Mouse (Mus musculus): Measurements from ENCODE around the gene Jagn1.

Jagn1 gene

DNA sequence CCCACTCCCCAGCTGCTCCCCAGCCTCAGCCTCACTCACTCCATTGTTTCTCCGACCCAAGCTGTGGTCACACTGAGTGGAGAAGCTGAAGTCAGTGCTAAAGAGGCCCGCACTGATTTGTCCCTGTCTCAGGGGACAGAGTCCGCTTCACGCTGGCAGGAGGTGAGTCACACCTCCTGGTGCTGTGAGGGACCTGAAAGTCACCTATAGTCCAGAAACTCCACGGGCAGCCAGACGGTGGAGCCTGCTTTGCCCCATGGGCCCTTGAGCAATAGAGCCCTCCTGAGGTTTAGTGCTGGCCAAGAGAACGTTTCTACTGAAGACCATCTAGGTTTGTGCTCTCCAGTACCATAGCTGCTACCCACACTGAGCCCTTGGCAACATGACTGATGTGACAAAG is 7.7 kb upstream of the Jagn1 start:
- DNase-seq (ENCODE audit: inconsistent ontology term) = no peak

DNA sequence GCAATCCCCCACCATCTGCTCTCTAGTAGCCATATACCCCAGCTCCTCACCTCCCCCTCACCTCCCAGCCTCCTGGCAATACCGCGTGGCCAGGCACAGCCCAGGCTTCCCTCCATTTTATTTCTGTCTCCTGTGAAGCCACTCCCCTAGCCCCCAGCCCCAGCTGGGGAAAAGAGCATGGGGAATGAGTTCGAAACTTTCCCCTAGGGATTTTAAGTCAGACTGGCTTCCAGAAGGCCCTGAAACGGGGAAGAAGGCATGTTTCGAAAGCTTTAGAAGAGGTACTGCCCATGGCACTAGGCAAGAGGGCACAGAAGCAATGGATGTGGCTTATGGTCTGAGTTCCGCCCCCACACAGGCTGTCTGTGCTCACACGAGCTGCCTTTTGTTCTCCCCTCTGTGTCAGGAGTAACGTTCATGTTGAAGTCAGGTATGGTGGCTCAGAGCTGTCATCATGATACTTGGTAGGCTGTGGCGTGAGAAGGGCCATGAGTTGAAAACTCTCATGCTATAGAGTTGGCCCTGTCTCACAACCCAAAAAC is 6.6 kb upstream of the Jagn1 start, which contains the start of gene Cidec:
TSS of gene Cidec (minus strand) at position 97 of the 542 bp plus-strand sequence.
- no peak for DNase-seq (ENCODE audit: inconsistent ontology term)

- DNase-seq (ENCODE audit: inconsistent ontology term) = no peak
Measured at GRCm38 (mm10) chr6:113437135-113437534, 5.2 kb upstream of the Jagn1 start.

DNA sequence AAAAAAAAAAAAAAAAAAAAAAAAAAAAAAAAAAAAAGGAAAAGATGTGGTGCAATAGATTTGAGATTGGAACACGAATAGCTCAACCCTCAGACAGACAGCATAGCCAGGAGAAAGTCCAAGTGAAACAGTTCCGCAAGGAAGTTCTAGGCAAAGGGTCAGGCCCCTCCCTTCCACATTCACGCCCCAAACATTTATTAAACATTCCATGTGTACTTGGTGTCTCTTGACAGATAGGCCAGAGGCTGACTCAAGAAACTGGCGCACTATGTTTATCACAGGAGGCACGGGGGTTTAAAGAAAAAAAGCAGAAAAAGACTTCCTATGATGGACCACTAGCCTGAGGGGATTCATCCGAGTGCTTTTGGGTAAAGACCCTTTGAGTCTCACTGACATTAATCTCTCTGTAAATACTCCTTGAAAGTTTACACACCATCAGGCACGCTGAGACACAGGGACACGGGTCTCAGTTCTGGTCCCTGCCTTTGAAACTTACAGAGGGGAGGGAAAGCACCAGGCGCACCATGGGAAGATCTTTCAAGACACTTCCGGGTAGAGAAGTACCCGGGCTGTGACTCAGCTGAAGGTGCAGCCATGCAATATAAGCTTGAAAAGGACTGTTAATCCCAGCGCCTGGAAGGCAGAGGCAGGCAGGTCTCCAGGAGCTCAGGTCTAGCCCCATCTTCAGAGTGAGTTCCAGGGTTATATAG is 3.5 kb upstream of the Jagn1 start:
- DNase-seq (ENCODE audit: inconsistent ontology term) = no peak

DNA sequence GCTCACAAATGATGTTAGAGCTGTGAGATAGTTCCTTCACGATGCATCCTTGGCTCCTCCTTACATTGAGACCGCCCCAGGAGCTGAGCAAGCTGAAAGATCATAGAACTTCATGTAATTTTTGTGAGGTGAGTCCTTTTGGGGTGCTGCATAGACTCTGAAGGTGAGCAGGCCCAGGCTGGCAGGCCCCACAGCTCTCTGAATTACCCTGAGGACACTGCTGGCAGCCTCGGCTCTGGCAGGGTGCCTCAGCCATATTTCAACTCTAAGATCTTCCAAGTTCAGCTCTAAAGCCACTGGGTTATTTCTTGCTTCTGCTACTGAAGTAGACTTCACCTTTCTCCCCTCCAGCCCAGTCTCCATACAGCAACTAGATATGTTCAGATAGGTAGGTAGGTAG is 1.7 kb upstream of the Jagn1 start:
- DNase-seq (ENCODE audit: inconsistent ontology term) = no peak

- peak; percentile 73 for DNase-seq (ENCODE audit: inconsistent ontology term)
Measured at GRCm38 (mm10) chr6:113441147-113441680, 1.2 kb upstream of the Jagn1 start.

DNA sequence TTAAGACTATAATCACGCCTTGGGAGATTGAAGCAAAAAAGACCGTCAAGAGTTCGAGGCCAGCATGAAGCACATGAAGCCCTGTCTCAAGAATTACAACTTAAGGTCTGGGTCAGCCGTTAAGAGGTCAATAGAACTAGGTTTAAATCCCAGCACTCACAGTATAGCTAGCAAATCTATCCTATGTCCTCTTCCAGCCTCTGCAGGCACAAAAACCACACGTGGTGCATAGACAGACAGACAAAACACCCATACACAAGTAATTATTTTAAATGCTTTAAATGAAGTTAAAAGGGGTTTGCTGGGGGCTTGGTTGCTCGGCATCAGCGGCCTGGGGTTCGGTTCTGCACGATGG is 305 bp upstream of the Jagn1 start:
- DNase-seq (ENCODE audit: inconsistent ontology term) = no peak

DNA sequence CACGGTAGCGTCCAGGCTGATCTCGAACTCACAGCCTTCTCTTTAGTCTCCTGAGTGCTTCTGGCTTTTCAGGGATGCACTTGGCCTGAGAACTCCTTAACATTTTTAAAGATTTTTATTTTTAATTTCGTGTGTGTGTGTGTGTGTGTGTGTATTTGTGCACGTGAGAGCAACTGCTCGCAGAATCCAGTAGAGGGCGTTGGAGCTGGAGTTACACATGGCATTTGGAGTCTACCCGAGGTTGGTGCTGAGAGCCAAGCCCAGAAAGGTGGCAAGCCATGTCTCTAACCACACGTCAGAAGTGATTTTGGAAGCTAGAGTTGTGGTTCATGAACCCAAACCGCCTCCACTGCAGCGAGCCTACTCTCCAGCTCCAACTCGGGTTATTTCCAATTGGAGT is 722 bp downstream of the Jagn1 start:
- DNase-seq (ENCODE audit: inconsistent ontology term) = no peak

DNA sequence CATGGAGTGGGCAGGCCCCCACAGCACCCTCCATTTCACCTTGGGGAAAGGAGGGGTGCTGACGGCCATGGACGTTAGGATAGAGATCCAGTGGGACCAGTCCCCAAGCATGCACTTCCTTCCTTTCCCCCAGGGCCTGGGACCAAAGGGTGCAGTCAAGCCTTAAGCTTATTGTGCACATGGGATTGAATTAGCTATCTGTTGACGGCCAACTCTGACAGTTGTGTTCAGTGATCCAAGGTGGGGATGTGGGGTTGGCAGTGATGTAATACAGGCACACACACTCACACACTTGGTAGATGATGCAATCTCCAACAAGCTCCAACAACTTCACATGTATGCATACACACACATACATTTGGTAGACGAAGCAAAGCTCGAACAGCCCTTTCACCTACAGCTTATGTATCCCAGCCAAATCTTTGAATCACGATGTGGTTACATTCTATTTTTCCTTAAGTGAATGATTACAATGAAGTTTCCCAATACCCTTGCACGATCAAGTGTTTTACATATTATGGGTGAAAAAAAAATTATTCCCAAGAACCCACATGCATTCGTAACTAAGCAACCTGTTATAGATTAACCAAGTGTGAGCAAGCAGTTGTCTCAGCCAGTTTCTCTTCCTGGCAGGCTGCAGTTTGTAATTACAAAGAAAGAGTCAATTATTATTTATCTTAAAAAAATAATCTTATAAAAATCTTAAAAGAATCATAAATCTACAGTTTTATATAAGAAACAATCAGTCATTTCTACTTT is 2.0 kb downstream of the Jagn1 start:
- no peak for DNase-seq (ENCODE audit: inconsistent ontology term)

DNA sequence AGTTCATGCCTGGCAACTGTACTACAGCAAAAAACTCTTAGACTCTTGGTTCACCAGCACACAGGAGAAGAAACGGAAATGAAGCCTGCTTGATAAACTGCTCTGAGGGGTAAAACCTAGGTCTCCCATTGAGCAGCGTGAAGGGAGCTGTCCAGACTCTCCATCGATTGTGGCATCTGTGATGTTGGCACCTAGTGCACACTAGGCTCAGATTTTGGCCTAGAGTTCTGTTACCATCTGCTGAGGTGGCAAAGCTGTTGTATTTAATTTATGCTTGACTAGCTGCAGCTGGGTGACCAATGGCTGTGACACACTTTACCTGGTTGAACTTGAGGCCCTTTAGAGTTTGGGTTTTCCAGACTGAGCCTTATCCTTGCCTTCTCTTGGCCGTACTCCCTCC is 5.3 kb downstream of the Jagn1 start:
- no peak for DNase-seq (ENCODE audit: inconsistent ontology term)

DNA sequence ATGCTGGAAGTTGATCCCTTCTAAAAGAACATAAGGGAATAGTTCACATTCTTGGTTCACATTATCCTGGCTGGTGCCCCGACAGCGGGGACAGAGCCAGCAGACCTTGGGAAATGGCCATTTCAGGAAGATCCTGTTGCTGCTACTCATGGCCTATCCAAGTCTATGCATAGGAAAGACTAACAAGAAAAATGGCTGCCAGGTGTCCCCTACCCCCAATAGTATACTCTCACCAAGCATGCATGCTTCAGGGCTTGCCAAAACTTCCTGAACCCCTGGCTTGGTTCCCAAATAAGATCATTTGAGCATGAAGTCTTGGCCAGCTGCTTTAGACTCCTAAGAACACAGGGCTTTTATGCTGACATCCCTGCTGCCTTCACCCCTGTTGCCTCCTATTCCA is 9.5 kb downstream of the Jagn1 start:
- DNase-seq (ENCODE audit: inconsistent ontology term) = peak; percentile 71

- DNase-seq (ENCODE audit: inconsistent ontology term) = no peak
Measured at GRCm38 (mm10) chr6:113455007-113455406, 12.6 kb downstream of the Jagn1 start.

DNA sequence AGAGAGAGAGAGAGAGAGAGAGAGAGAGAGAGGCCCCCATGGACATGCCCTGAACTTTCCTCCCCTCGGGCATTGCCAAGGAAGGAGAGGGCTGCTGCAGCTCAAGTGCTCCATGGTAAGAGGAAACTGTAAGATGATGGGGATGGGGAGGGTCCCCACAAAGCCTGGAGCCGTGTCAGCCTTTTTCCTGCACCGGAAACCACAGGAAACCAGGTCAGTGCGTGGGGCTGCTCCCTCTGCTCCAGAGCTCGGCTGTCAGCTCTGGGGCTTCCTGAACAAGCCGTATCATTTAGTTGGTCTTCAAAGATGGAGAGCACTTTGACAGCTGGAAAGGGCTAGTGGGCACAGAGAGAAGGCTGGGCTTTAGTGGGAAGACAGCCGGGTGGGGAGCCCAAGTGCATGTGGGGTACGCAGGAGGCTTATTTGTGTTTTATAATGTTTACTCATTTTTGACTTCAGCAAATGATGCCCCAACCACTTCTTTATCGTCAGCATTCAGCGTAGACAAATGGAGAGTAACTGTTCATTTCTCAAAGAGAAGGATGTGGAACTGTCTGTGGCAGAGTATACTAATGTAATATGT is 15.7 kb downstream of the Jagn1 start, which contains the start of gene Il17re:
TSS of gene Il17re (plus strand) at position 533 of the 583 bp plus-strand sequence.
- no peak for DNase-seq (ENCODE audit: inconsistent ontology term)

- DNase-seq (ENCODE audit: inconsistent ontology term) = no peak
Measured at GRCm38 (mm10) chr6:113458635-113459034, 16.3 kb downstream of the Jagn1 start.

DNA sequence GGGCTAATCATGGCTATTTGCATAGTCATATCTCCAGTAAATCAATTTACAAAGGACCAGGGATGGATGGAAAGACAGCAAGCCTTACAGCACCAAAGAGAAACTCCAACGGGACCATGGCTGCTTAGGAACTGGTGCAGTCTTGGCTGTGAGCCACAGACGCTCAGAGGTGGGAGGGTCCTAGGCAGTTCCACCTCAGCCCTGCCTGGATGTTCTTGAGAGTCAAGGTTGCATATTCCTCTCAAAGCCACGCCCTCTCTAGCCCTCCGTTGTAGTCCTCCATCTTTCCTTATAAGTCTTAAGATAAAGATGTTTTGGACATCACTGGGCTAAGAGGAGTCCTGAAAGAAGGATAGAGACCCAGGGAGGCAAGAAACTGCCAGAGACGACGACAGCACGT is 21.7 kb downstream of the Jagn1 start:
- DNase-seq (ENCODE audit: inconsistent ontology term) = no peak

DNA sequence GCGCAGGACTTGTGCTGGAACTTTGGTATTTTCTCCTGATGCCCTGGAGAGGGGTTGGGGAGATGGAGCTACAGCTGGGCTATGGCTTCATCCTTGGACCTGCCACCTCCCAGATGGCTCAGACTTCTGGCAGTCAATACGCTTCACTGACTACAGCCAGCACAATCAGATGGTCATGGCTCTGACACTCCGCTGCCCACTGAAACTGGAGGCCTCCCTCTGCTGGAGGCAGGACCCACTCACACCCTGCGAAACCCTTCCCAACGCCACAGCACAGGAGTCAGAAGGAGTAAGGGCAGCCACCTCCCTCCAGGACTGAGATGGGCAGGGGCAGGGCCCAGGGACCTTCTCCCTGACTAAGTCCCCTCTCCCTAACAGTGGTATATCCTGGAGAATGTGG is 23.2 kb downstream of the Jagn1 start:
- DNase-seq (ENCODE audit: inconsistent ontology term) = peak; percentile 52

DNA sequence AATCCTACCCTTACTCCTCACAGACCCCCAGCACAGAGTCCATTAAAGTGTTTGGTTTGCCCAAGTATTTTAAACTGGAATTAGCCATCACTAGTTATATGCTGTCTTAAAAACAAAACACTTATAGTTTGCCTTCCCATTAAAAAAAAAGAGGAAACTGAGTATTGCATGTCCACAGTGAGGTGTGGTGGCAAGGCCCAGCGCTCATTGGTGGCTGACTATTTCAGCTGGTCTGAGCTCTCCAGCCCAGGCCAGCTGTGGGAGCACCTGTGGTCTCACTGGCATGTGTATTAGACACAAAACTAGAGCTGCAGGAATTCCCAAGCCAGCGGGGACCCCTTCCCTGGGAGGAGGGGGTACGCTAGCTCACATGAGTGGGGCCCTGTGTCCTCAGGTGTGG is 26.1 kb downstream of the Jagn1 start:
- no peak for DNase-seq (ENCODE audit: inconsistent ontology term)

DNA sequence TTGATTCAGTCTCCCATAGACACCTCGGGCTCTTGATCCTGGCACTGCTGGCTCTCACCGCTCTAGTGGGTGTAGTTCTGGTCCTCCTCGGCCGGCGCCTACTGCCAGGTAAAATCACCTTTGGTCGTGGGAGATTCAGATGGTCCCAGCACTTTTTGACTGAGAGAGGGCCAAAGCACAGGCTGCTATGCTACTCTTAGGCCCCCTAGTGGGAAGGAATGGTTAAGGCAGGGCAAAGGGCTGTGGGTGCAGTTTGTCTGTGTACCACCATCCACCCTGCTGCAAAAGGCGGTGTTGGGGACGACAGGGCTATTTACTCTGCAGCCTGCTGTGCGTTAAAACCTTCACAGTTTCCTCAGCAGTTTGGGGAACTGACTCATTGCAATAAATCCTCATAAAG is 26.7 kb downstream of the Jagn1 start:
- peak; percentile 69 for DNase-seq (ENCODE audit: inconsistent ontology term)

DNA sequence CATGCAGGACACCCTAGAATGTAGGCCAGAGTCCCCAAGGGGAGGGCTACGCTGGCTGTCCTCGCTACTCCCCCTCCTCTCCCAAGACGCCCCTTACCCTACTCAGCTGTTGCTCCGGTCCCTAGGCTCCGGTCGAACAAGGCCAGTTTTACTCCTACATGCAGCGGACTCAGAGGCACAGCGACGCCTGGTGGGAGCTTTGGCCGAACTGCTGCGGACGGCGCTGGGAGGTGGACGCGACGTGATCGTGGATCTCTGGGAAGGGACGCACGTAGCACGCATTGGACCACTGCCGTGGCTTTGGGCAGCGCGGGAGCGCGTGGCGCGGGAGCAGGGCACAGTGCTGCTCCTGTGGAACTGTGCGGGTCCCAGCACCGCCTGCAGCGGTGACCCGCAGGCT is 27.1 kb downstream of the Jagn1 start:
- peak; percentile 70 for DNase-seq (ENCODE audit: inconsistent ontology term)

DNA sequence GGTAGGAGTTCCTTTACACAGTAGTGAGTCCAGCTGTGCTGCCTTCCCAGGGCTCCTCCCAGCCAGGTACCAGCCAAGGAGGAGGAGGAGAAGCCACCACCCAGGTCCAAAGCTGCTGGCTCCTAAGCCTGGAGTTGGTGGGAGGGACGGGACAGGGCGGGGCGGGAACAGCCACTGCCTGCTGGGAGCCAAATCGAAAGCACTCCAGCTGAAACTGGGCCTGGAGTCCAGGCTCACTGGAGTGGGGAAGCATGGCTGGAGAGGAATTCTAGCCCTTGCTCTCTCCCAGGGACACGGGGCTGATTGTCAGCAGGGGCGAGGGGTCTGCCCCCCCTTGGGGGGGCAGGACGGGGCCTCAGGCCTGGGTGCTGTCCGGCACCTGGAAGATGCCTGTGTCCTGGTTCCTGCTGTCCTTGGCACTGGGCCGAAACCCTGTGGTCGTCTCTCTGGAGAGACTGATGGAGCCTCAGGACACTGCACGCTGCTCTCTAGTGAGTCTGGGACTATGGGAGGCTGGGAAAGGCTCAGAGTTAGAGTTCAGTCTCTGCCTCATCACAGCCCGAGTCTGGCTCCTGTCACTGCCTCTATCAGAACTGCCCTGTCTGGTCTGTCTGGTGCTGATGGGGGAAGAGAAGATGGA is 29.0 kb downstream of the Jagn1 start, which contains the start of gene Il17rc:
TSS of gene Il17rc (plus strand) at position 131 of the 640 bp plus-strand sequence.
- DNase-seq (ENCODE audit: inconsistent ontology term) = peak; percentile 83

GRCm38 (mm10) chr6:113472061-113472460 is 29.7 kb downstream of the Jagn1 start:
- DNase-seq (ENCODE audit: inconsistent ontology term) = no peak

GRCm38 (mm10) chr6:113473246-113473645 is 30.9 kb downstream of the Jagn1 start:
- no peak for DNase-seq (ENCODE audit: inconsistent ontology term)

Data from Muller cell, postnatal 12 days (primary cell).